Mouse (Mus musculus) frontal cortex, adult (tissue): ENCODE measurements around the gene Psmb1.
"Not testable (repeated sequence)": the region's sequence is repeated elsewhere in the genome, so short reads cannot be mapped to it uniquely, and the experiment has no call there.

Source experiments
- ATAC-seq: cut with Nextera tagmentation; 2 replicates; pipeline ENCODE4 v1.9.2; 2017; ENCODE audit warnings: mild to moderate bottlenecking, moderate library complexity, mixed read lengths; ENCODE audit not compliant: low TSS enrichment

Gene Psmb1

DNA sequence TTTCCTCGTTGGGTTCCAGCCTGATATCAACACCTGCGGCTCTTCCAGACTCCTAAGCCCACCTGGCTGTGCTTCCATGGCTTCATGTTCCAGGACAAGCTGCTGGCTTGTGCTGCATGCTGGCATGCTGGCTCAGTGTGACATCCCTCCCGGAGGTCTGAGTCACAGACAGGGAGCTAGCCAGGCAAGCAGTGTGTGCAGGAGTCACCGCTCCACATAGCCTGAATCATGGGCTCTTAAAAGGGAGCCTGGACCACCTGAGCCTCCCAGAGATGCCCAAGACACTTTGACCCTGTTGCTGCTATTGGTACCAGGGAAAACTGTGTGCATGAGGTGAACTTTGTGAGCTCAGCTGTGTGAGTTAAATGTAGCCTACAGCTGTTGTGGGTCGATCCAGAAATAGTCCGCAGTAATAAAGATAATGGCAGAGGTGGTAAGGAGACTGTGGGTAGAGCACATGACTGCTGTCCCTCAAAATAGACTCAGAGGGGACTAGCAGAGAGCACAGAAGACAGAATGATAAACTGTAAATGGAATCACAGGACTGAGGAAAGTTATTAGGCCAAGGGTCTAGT lies 37.5 kb downstream of the Psmb1 start:
- peak; percentile 64; the same call in 1 of the 2 replicates for ATAC-seq

- no peak for ATAC-seq
These were observed 39.8 kb downstream of the Psmb1 start for GRCm38 (mm10) chr17:15459761-15460160.

DNA sequence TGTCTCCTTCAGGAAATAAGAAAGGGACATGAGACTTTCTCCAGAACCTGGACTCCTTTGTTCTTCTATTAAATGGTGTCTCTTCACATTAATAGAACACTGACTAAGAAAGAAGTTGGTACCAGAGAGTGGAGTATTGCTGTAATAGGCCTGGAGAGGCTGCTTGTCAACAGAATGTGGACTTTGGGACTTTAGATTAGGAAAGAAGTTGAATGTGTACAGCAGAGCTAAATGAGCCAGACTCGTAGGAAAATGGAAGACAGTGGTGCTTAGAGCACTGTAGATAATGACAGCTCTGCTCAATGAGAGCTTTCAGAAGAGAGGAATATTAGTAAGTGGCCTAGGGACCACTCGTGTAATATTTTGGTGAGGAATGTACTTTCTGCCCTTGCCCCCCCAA lies 43.0 kb downstream of the Psmb1 start:
- no peak for ATAC-seq

- no peak for ATAC-seq
These were observed 44.3 kb downstream of the Psmb1 start for GRCm38 (mm10) chr17:15455203-15455602.

- no peak for ATAC-seq
These were observed 49.9 kb downstream of the Psmb1 start for GRCm38 (mm10) chr17:15449606-15450005.

- ATAC-seq, result not testable (repeated sequence)
These were observed 50.4 kb downstream of the Psmb1 start for GRCm38 (mm10) chr17:15449144-15449543.

DNA sequence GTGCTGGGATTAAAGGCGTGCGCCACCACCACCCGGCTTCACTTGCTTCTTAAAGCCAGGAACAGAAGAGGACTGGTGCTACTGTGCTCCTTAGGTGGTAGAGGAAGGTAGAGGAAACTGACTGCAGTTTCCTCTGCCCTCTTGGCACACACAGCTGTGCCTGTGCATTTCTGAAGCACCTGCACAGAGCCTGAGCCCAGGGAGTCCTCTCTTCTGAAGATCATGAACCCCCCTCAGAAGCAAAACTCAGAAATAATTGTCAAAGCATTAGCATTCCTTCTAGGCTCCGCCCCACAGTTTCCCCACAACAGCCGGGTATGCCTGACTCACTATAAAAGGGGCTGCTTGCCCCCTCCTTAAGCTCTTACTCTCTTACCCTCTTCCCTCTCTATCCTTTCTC lies 51.7 kb downstream of the Psmb1 start:
- no peak for ATAC-seq

GRCm38 (mm10) chr17:15445421-15445820 lies 54.1 kb downstream of the Psmb1 start:
- ATAC-seq, result no peak

GRCm38 (mm10) chr17:15440463-15441121 lies 59.0 kb downstream of the Psmb1 start:
- no peak for ATAC-seq

GRCm38 (mm10) chr17:15440067-15440462 lies 59.5 kb downstream of the Psmb1 start:
- ATAC-seq, result no peak

DNA sequence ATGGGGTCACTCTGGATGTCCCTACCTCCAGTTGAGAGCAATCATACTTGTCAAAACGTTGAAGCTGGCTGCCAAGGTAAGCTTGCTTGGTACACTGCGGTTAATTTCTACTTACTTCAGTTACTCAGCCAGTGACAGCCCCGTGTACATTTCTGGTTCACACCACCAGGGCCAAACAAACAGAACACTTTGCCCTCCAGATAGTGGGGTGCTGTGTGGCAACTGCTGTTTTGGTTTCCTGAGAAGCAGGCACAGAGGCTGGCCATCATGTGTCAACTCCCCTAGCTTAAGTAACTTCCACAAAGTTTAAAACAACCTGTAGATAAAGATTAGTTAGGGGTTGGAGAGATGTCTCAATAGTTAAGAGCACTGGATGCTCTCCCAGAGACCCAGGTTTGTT lies 64.8 kb downstream of the Psmb1 start:
- no peak for ATAC-seq

DNA sequence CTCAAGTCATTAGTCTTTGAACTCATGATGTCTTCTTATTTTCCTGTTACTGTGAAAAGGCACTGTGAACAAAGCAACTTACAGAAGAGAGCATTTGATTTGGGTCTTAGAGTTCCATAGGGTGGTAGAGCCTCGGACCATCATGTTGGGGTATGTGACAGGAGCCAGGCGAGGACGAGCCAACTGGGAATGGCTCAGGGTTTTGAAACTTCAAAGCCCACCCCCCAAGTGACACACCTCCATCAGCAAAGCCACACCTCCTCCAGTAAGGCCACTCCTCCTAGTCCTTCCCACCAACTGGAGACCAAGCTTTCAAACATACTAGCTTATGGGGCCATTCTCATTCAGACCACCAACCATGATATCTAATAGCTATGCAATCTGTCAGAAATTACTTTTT lies 67.5 kb downstream of the Psmb1 start:
- ATAC-seq, result no peak

DNA sequence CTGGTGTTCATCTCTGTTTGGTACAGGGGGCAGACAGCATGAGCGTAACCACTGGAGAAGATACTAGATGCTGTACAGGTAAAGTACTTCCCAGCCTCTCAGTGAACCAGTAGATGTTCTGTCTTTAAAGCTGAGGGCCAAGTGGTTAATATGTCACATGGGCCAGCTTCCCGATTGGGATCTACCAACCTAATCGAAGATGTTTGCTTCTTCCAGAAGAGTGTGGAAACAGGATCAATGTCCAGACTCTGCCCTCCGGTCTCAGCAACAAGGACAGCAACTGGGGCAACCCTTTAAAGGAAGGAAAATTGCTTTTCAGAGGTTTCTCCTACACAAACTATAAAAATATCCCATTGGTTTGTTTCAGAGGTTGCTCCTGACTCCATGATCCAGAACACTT lies 68.0 kb downstream of the Psmb1 start:
- no peak for ATAC-seq

- ATAC-seq, result no peak
These were observed 68.5 kb downstream of the Psmb1 start for GRCm38 (mm10) chr17:15431021-15431514.

GRCm38 (mm10) chr17:15429937-15430336 lies 69.6 kb downstream of the Psmb1 start:
- ATAC-seq, result no peak

- ATAC-seq, result no peak
These were observed 70.1 kb downstream of the Psmb1 start for GRCm38 (mm10) chr17:15429451-15429850.

DNA sequence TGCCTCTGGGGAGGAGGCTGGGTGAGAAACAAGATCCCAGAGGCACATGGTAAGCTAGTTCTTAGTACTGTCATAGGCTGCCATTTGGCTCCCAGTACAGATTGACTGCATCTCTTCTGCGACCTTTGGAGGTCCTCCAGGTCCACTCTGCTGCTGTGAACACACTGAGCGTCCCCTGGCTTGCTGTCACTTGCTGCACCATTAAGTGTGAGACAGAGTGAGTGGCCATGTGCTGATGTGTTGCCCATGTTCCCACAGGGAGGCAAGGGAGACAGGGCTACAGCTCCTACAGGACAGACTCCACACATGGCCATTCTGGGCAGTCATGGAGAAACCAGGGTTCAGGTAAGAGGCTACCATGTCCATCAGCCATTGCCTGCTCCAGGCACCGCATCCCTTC lies 73.6 kb downstream of the Psmb1 start:
- ATAC-seq, result no peak
